Mouse (Mus musculus) hindbrain, embryonic 12.5 days (tissue): Measurements from ENCODE around the gene Man2a1. TPM values are rescaled to one million over a fixed set of nuclear protein-coding genes. Genes with fewer than 3 reads are reported as not detected.

Experiments used
- ATAC-seq: fragments of 200-750 bp; cut with Nextera tagmentation; 2 replicates; pipeline ENCODE4 v1.8.0; 2017; ENCODE audit warnings: moderate TSS enrichment; ENCODE audit not compliant: low FRiP score
- H3K27ac ChIP-seq: fragments of 300-500 bp; sonication (generic); 2 replicates; pipeline ENCODE4 v1.5.1; 2016; ENCODE audit warnings: mild to moderate bottlenecking
- H3K27me3 ChIP-seq: fragments of 300-500 bp; sonication (generic); 2 replicates; pipeline ENCODE4 v1.6.1; 2016; ENCODE audit warnings: mild to moderate bottlenecking
- H3K36me3 ChIP-seq: fragments of 300-500 bp; sonication (generic); 2 replicates; pipeline ENCODE4 v1.6.1; 2016; ENCODE audit warnings: mild to moderate bottlenecking
- H3K4me1 ChIP-seq: fragments of 300-500 bp; sonication (generic); 2 replicates; pipeline ENCODE4 v1.6.1; 2016
- H3K4me2 ChIP-seq: fragments of 300-500 bp; sonication (generic); replicated peaks from 2 replicates; pipeline ENCODE4 v1.6.1; 2016; ENCODE audit warnings: mild to moderate bottlenecking
- H3K4me3 ChIP-seq: fragments of 300-500 bp; sonication (generic); 2 replicates; pipeline ENCODE4 v1.5.1; 2016; ENCODE audit warnings: mild to moderate bottlenecking
- H3K9ac ChIP-seq: fragments of 300-500 bp; sonication (generic); 2 replicates; pipeline ENCODE4 v1.6.1; 2016; ENCODE audit warnings: mild to moderate bottlenecking, moderate library complexity
- H3K9me3 ChIP-seq: fragments of 300-500 bp; sonication (generic); replicated peaks from 2 replicates; pipeline ENCODE4 v1.6.1; 2016; ENCODE audit warnings: mild to moderate bottlenecking
- WGBS: fragments of 180-500 bp; shearing (Covaris S2); methylation state at CpG from one replicate; pipeline ENCODE4 v1.1.7; 2016; 5-methylcytosine and 5-hydroxymethylcytosine counted together
- polyA plus RNA-seq: library from polyadenylated mRNA; unstranded; fragments of >200 nt; fragmentation: Nextera tagmentation; extraction: Ambion mirVana; gene quantifications from 2 replicates; pipeline ENCODE4 v1.2.1, GENCODE M21; 2016

The Man2a1 gene
- polyA plus RNA-seq, 1 experiment from 2014 or later, result 6.5 TPM

- Histone ChIP-seq H3K4me1 (no peaks in the 10 kb centered on the region), H3K9me3 (no peaks in the 10 kb centered on the region), H3K27me3 (no peaks in the 10 kb centered on the region), H3K27ac (no peak overlapping the region), H3K4me3 (no peak overlapping the region), H3K9ac (no peak overlapping the region), H3K4me2 (no peak overlapping the region), H3K36me3 (no peaks in the 10 kb centered on the region)
- 91% methylated on average over 7 of the region's 7 CpGs for WGBS
- no peak for ATAC-seq
Measured at GRCm38 (mm10) chr17:64726032-64726431, 125.5 kb downstream of the Man2a1 start.

- H3K4me1 ChIP-seq, result no peaks in the 10 kb centered on the region
Measured at GRCm38 (mm10) chr17:64735492-64735891, 135.0 kb downstream of the Man2a1 start.

GRCm38 (mm10) chr17:64737918-64738317 is 137.4 kb downstream of the Man2a1 start:
- Histone ChIP-seq H3K4me1 (no peaks in the 10 kb centered on the region), H3K36me3 (peaks cover 37% of the 10 kb centered on the region), H3K27me3 (no peaks in the 10 kb centered on the region), H3K4me2 (no peak overlapping the region), H3K9ac (no peak overlapping the region), H3K4me3 (no peak overlapping the region), H3K9me3 (no peaks in the 10 kb centered on the region), H3K27ac (no peak overlapping the region)
- ATAC-seq, result no peak
- WGBS, result 82% methylated on average over 1 of the region's 1 CpGs

More at GRCm38 (mm10) chr17:64735492-64735891, 135.0 kb downstream of the Man2a1 start:
- no peaks in the 10 kb centered on the region for H3K9me3 ChIP-seq
- H3K9ac ChIP-seq, result no peak overlapping the region
- H3K36me3 ChIP-seq, result peaks cover 18% of the 10 kb centered on the region
- no peak overlapping the region for H3K4me2 ChIP-seq
- ATAC-seq, result no peak
- no peak overlapping the region for H3K27ac ChIP-seq
- no peaks in the 10 kb centered on the region for H3K27me3 ChIP-seq
- H3K4me3 ChIP-seq, result no peak overlapping the region
- 95% methylated on average over 4 of the region's 4 CpGs for WGBS

GRCm38 (mm10) chr17:64739129-64739528 is 138.6 kb downstream of the Man2a1 start:
- Histone ChIP-seq H3K27me3 (no peaks in the 10 kb centered on the region), H3K36me3 (peaks cover 41% of the 10 kb centered on the region), H3K27ac (no peak overlapping the region), H3K4me1 (no peaks in the 10 kb centered on the region), H3K4me2 (no peak overlapping the region), H3K9ac (no peak overlapping the region), H3K4me3 (no peak overlapping the region), H3K9me3 (no peaks in the 10 kb centered on the region)
- ATAC-seq, result no peak
- WGBS, result 91% methylated on average over 6 of the region's 6 CpGs

GRCm38 (mm10) chr17:64742715-64743605 is 142.4 kb downstream of the Man2a1 start:
- Histone ChIP-seq H3K4me1 (no peaks in the 10 kb centered on the region), H3K27ac (no peak overlapping the region), H3K4me3 (no peak overlapping the region), H3K27me3 (no peaks in the 10 kb centered on the region), H3K36me3 (peaks cover 27% of the 10 kb centered on the region), H3K4me2 (no peak overlapping the region), H3K9me3 (0 out of 2 replicates have a peak, but pooled peaks cover 4% of the 10 kb centered on the region), H3K9ac (no peak overlapping the region)
- WGBS, result 90% methylated on average over 6 of the region's 6 CpGs
- no peak for ATAC-seq

- Histone ChIP-seq H3K4me2 (no peak overlapping the region), H3K4me3 (no peak overlapping the region), H3K9ac (no peak overlapping the region), H3K9me3 (0 out of 2 replicates have a peak, but pooled peaks cover 4% of the 10 kb centered on the region), H3K4me1 (no peaks in the 10 kb centered on the region), H3K27ac (no peak overlapping the region), H3K27me3 (no peaks in the 10 kb centered on the region), H3K36me3 (peaks cover 24% of the 10 kb centered on the region)
- no peak for ATAC-seq
- 93% methylated on average over 13 of the region's 13 CpGs for WGBS
Measured at GRCm38 (mm10) chr17:64743606-64744300, 143.2 kb downstream of the Man2a1 start.

GRCm38 (mm10) chr17:64746637-64747225 is 146.2 kb downstream of the Man2a1 start:
- WGBS, result 86% methylated on average over 8 of the region's 8 CpGs

GRCm38 (mm10) chr17:64747461-64747860 is 146.9 kb downstream of the Man2a1 start:
- no peaks in the 10 kb centered on the region for H3K27me3 ChIP-seq
- H3K4me3 ChIP-seq, result no peak overlapping the region
- H3K9me3 ChIP-seq, result 0 out of 2 replicates have a peak, but pooled peaks cover 4% of the 10 kb centered on the region
- 93% methylated on average over 5 of the region's 5 CpGs for WGBS
- no peak overlapping the region for H3K9ac ChIP-seq
- H3K4me2 ChIP-seq, result no peak overlapping the region
- no peak for ATAC-seq
- H3K27ac ChIP-seq, result no peak overlapping the region
- no peaks in the 10 kb centered on the region for H3K4me1 ChIP-seq
- H3K36me3 ChIP-seq, result peaks cover 9% of the 10 kb centered on the region; the same call in 1 of the 2 replicates

More at GRCm38 (mm10) chr17:64746637-64747225, 146.2 kb downstream of the Man2a1 start:
- Histone ChIP-seq H3K36me3 (peaks cover 12% of the 10 kb centered on the region; the same call in 1 of the 2 replicates), H3K27me3 (no peaks in the 10 kb centered on the region), H3K27ac (no peak overlapping the region), H3K4me2 (no peak overlapping the region), H3K4me1 (no peaks in the 10 kb centered on the region), H3K4me3 (no peak overlapping the region), H3K9ac (no peak overlapping the region), H3K9me3 (0 out of 2 replicates have a peak, but pooled peaks cover 4% of the 10 kb centered on the region)
- ATAC-seq, result no peak

- ATAC-seq, result no peak
- WGBS, result 88% methylated on average over 2 of the region's 2 CpGs
Measured at GRCm38 (mm10) chr17:64748131-64748530, 147.6 kb downstream of the Man2a1 start.

GRCm38 (mm10) chr17:64749146-64749545 is 148.6 kb downstream of the Man2a1 start:
- Histone ChIP-seq H3K9me3 (0 out of 2 replicates have a peak, but pooled peaks cover 4% of the 10 kb centered on the region), H3K4me2 (no peak overlapping the region), H3K4me1 (no peaks in the 10 kb centered on the region), H3K36me3 (peaks cover 2% of the 10 kb centered on the region; the same call in 1 of the 2 replicates), H3K27ac (no peak overlapping the region), H3K27me3 (no peaks in the 10 kb centered on the region), H3K4me3 (no peak overlapping the region), H3K9ac (no peak overlapping the region)
- no peak for ATAC-seq
- WGBS, result 69% methylated on average over 1 of the region's 1 CpGs

More at GRCm38 (mm10) chr17:64748131-64748530, 147.6 kb downstream of the Man2a1 start:
- Histone ChIP-seq H3K9ac (no peak overlapping the region), H3K4me1 (no peaks in the 10 kb centered on the region), H3K27me3 (no peaks in the 10 kb centered on the region), H3K4me2 (no peak overlapping the region), H3K4me3 (no peak overlapping the region), H3K36me3 (peaks cover 4% of the 10 kb centered on the region; the same call in 1 of the 2 replicates), H3K9me3 (0 out of 2 replicates have a peak, but pooled peaks cover 4% of the 10 kb centered on the region), H3K27ac (no peak overlapping the region)

GRCm38 (mm10) chr17:64751249-64751648 is 150.7 kb downstream of the Man2a1 start:
- 94% methylated on average over 5 of the region's 5 CpGs for WGBS
- Histone ChIP-seq H3K36me3 (peaks cover 2% of the 10 kb centered on the region; the same call in 1 of the 2 replicates), H3K9me3 (no peaks in the 10 kb centered on the region), H3K27ac (no peak overlapping the region), H3K27me3 (no peaks in the 10 kb centered on the region), H3K4me3 (no peak overlapping the region), H3K4me1 (no peaks in the 10 kb centered on the region), H3K4me2 (no peak overlapping the region), H3K9ac (no peak overlapping the region)
- no peak for ATAC-seq
